Mouse (Mus musculus) CH12.LX (cell line): ENCODE results near the gene Aplf. TPM values are rescaled to one million over a fixed set of nuclear protein-coding genes. Genes with fewer than 3 reads are reported as not detected.

ENCODE experiments used
- DNase-seq: peaks from one replicate; pipeline ENCODE4 v3.0.0-alpha.2; 2013; ENCODE audit errors: extremely low read depth
- H3K27ac ChIP-seq: 2 replicates; pipeline ENCODE4 v1.5.1; 2012; ENCODE audit warnings: low read depth, mild to moderate bottlenecking, control low read depth, moderate library complexity; ENCODE audit not compliant: insufficient read depth
- H3K27me3 ChIP-seq: replicated peaks from 2 replicates; pipeline ENCODE3; 2012; ENCODE audit warnings: inconsistent platforms
- H3K36me3 ChIP-seq, 2 experiments: replicated peaks in 1 of 2; 2 replicates each; pipeline versions ENCODE3 to v1.6.1; 2012; ENCODE audit warnings: inconsistent platforms in 1 of 2, low read length in 1 of 2, mild to moderate bottlenecking in 1 of 2, mixed read lengths in 1 of 2, moderate library complexity in 1 of 2; ENCODE audit not compliant: control insufficient read depth in 1 of 2, insufficient read depth in 1 of 2
- H3K4me1 ChIP-seq, 2 experiments: 2 replicates each; pipeline ENCODE4 v1.6.1; 2012; ENCODE audit warnings: inconsistent platforms in 1 of 2, moderate library complexity in 1 of 2; ENCODE audit not compliant: insufficient read depth in 2 of 2, control insufficient read depth in 1 of 2
- H3K4me2 ChIP-seq: 2 replicates; pipeline ENCODE4 v1.6.1; 2012; ENCODE audit warnings: low read depth, mild to moderate bottlenecking, control low read depth; ENCODE audit not compliant: poor library complexity, insufficient read depth, severe bottlenecking
- H3K4me3 ChIP-seq, 3 experiments: fragments of 150-350 bp in 1 of 3; sonication (generic) in 1 of 3; replicated peaks in 1 of 3; 2 replicates each; pipeline versions ENCODE3 to v1.5.1; 2011 to 2012; ENCODE audit warnings: low read depth in 2 of 3, low read length in 2 of 3, mild to moderate bottlenecking in 2 of 3, moderate library complexity in 2 of 3, control low read depth in 1 of 3, improper control_type of control experiment in 1 of 3, inconsistent platforms in 1 of 3, mixed read lengths in 1 of 3; ENCODE audit not compliant: poor library complexity in 1 of 3
- H3K79me2 ChIP-seq: replicated peaks from 2 replicates; pipeline ENCODE4 v1.6.1; 2012; ENCODE audit warnings: mild to moderate bottlenecking, moderate library complexity; ENCODE audit not compliant: control insufficient read depth, poor library complexity, insufficient read depth, severe bottlenecking; ENCODE audit errors: extremely low read depth
- H3K9ac ChIP-seq: 2 replicates; pipeline ENCODE4 v1.6.1; 2012; ENCODE audit warnings: low read depth, mild to moderate bottlenecking, control low read depth, moderate library complexity; ENCODE audit not compliant: insufficient read depth
- H3K9me3 ChIP-seq: replicated peaks from 2 replicates; pipeline ENCODE3; 2012; ENCODE audit warnings: low read length, inconsistent platforms, mixed read lengths
- BHLHE40 ChIP-seq: IDR thresholded peaks from 2 replicates; pipeline ENCODE4 v1.6.1; 2011; ENCODE audit warnings: mild to moderate bottlenecking, low read depth, low read length, improper control_type of control experiment
- CHD1 ChIP-seq: IDR thresholded peaks from 2 replicates; pipeline ENCODE4 v1.6.1; 2012; ENCODE audit warnings: low read depth, low read length, improper control_type of control experiment, inconsistent platforms
- CHD2 ChIP-seq: IDR thresholded peaks from 2 replicates; pipeline ENCODE4 v1.6.1; 2011; ENCODE audit warnings: low read length, improper control_type of control experiment
- CTCF ChIP-seq, 2 experiments: IDR thresholded peaks in 1 of 2; conservative IDR thresholded peaks in 1 of 2; 2 replicates each; pipeline ENCODE4 v1.5.1; 2011 to 2012; ENCODE audit warnings: low read depth in 2 of 2, low read length in 2 of 2, improper control_type of control experiment in 1 of 2, inconsistent platforms in 1 of 2, mild to moderate bottlenecking in 1 of 2, moderate library complexity in 1 of 2
- E2F4 ChIP-seq: IDR thresholded peaks from 2 replicates; pipeline ENCODE4 v1.6.1; 2011; ENCODE audit warnings: low read depth, low read length, improper control_type of control experiment; ENCODE audit not compliant: insufficient replicate concordance
- ELF1 ChIP-seq: IDR thresholded peaks from 2 replicates; pipeline ENCODE4 v1.6.1; 2014; ENCODE audit warnings: low read depth, mild to moderate bottlenecking, inconsistent platforms, low read length, improper control_type of control experiment
- EP300 ChIP-seq: IDR thresholded peaks from 2 replicates; pipeline ENCODE4 v1.6.1; 2011; ENCODE audit warnings: low read length, improper control_type of control experiment
- ETS1 ChIP-seq: conservative IDR thresholded peaks from 2 replicates; pipeline ENCODE4 v1.6.1; 2012; ENCODE audit warnings: low read depth, mild to moderate bottlenecking, inconsistent platforms, low read length, improper control_type of control experiment, moderate library complexity
- HCFC1 ChIP-seq: IDR thresholded peaks from 2 replicates; pipeline ENCODE4 v1.6.1; 2012; ENCODE audit warnings: low read depth, mild to moderate bottlenecking, inconsistent platforms, low read length, improper control_type of control experiment
- IRF4 ChIP-seq: IDR thresholded peaks from 2 replicates; pipeline ENCODE4 v1.6.1; 2014; ENCODE audit warnings: low read depth, mild to moderate bottlenecking, inconsistent platforms, low read length, improper control_type of control experiment
- JUND ChIP-seq: conservative IDR thresholded peaks from 2 replicates; pipeline ENCODE4 v1.6.1; 2011; ENCODE audit warnings: low read depth, low read length, improper control_type of control experiment
- MAFK ChIP-seq: IDR thresholded peaks from 2 replicates; pipeline ENCODE4 v1.6.1; 2011; ENCODE audit warnings: low read length, improper control_type of control experiment; ENCODE audit not compliant: insufficient replicate concordance
- MAX ChIP-seq: IDR thresholded peaks from 2 replicates; pipeline ENCODE4 v1.6.1; 2011; ENCODE audit warnings: low read length, improper control_type of control experiment
- MEF2A ChIP-seq: IDR thresholded peaks from 2 replicates; pipeline ENCODE4 v1.6.1; 2014; ENCODE audit warnings: low read depth, mild to moderate bottlenecking, inconsistent platforms, low read length, improper control_type of control experiment, borderline replicate concordance
- MYC ChIP-seq: IDR thresholded peaks from 2 replicates; pipeline ENCODE4 v1.6.1; 2011; ENCODE audit warnings: low read depth, mild to moderate bottlenecking, improper control_type of control experiment, low read length
- NELFE ChIP-seq: IDR thresholded peaks from 2 replicates; pipeline ENCODE4 v1.6.1; 2011; ENCODE audit warnings: low read depth, low read length, improper control_type of control experiment
- PAX5 ChIP-seq: IDR thresholded peaks from 2 replicates; pipeline ENCODE4 v1.6.1; 2012; ENCODE audit warnings: low read length, inconsistent platforms, mixed read lengths
- RAD21 ChIP-seq: IDR thresholded peaks from 2 replicates; pipeline ENCODE4 v1.6.1; 2011; ENCODE audit warnings: low read depth, mild to moderate bottlenecking, low read length, improper control_type of control experiment, moderate library complexity
- RCOR1 ChIP-seq: conservative IDR thresholded peaks from 2 replicates; pipeline ENCODE4 v1.6.1; 2012; ENCODE audit warnings: low read depth, mild to moderate bottlenecking, inconsistent platforms, low read length, improper control_type of control experiment
- SIN3A ChIP-seq: IDR thresholded peaks from 2 replicates; pipeline ENCODE4 v1.6.1; 2012; ENCODE audit warnings: low read length, improper control_type of control experiment, inconsistent platforms
- SMC3 ChIP-seq: IDR thresholded peaks from 2 replicates; pipeline ENCODE4 v1.6.1; 2011; ENCODE audit warnings: low read depth, low read length, improper control_type of control experiment
- TCF12 ChIP-seq: IDR thresholded peaks from 2 replicates; pipeline ENCODE4 v1.6.1; 2014; ENCODE audit warnings: low read depth, mild to moderate bottlenecking, inconsistent platforms, low read length, improper control_type of control experiment
- UBTF ChIP-seq: IDR thresholded peaks from 2 replicates; pipeline ENCODE4 v1.6.1; 2012; ENCODE audit warnings: low read depth, mild to moderate bottlenecking, inconsistent platforms, low read length, improper control_type of control experiment, moderate library complexity
- USF2 ChIP-seq: conservative IDR thresholded peaks from 2 replicates; pipeline ENCODE4 v1.6.1; 2011; ENCODE audit warnings: low read depth, low read length, improper control_type of control experiment
- ZMIZ1 ChIP-seq: IDR thresholded peaks from 2 replicates; pipeline ENCODE4 v1.6.1; 2012; ENCODE audit warnings: low read depth, mild to moderate bottlenecking, inconsistent platforms, low read length, improper control_type of control experiment
- ZNF384 ChIP-seq: IDR thresholded peaks from 2 replicates; pipeline ENCODE4 v1.6.1; 2012; ENCODE audit warnings: low read depth, low read length, improper control_type of control experiment, inconsistent platforms
- dilution Hi-C: fragments of 300-500 bp; cut with MboI; formaldehyde crosslinking; loops from 2 replicates; pipeline ENCODE4 v1.14.3; 2020; ENCODE audit warnings: low sequenced_read_pairs; ENCODE audit not compliant: extremely low pct_unique_long_range_greater_than_20kb, extremely low pct_ligation_motif_present
- in situ Hi-C: fragments of 300-500 bp; cut with MboI; formaldehyde crosslinking; loops from 3 replicates; pipeline ENCODE4 v1.14.3; 2019; ENCODE audit warnings: low sequenced_read_pairs, low pct_ligation_motif_present, low pct_unique_long_range_greater_than_20kb, mixed read lengths
- polyA plus RNA-seq: library from polyadenylated mRNA; unstranded; fragments of >175 nt; gene quantifications from 2 replicates; pipeline ENCODE4 v1.2.1, GENCODE M21; 2012; ENCODE audit warnings: low read depth; ENCODE audit not compliant: insufficient read length
- total RNA-seq, 2 experiments: library from RNA; depleted of rRNA; stranded (reverse); fragments of 300-350 nt in 1 of 2; fragments of >200 nt in 1 of 2; gene quantifications; 2 replicates each; pipeline ENCODE4 v1.2.3; 2012 to 2014

Gene Aplf
- total and polyA plus RNA-seq, 3 experiments = 10.3 to 15.8 (median 11.1) TPM

DNA sequence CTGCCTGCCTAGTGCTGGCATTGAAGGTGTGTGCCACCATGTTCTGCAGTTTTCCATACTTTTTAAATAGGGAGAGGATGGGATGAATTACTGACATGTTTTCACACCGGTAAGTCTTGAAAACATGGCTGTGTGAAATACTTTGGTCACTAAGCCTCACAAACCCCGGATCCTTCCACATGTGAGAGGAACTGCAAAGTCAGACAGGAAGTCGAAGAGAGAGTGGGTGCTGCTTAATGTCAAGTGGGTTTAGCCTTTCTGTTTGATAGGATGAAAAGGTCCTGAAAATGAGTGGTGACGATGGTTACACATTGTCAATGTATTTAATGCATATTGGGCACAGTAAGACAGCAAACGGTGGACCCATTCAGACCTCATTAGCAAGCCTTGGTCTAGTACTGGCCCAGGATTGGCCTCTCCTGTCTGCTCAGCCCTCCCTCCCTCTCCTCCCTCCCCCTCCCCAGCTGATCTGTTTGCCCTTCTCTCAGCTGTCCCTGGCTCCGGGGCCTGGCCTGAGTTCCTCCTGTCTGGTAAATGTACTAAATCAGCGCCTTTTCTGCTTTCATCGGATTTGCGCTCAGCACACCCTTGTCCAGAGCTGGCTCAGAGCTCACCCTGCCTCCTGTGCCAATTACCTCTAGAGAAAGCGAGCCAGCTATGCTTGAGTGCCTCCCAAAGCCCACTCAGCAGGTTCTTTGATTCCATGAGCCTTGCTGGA is 74.7 kb downstream of the Aplf start:
- in situ Hi-C loops = no loop called here
- TF ChIP-seq CHD1 = no peak
- no peak for TF ChIP-seq CHD2
- TF ChIP-seq MAX = no peak
- no peak for TF ChIP-seq RAD21
- no peak for TF ChIP-seq EP300
- TF ChIP-seq NELFE = no peak
- TF ChIP-seq CTCF (conservative IDR thresholded peaks at IDR 0.05 in 1 of 2, IDR thresholded peaks at IDR 0.05 in 1 of 2; ENCODE audit: low read depth in 2 of 2, low read length in 2 of 2) = no peak
- no peak for TF ChIP-seq BHLHE40
- TF ChIP-seq ZMIZ1 = no peak
- no peak for TF ChIP-seq ETS1
- TF ChIP-seq UBTF = no peak
- TF ChIP-seq E2F4 = no peak
- TF ChIP-seq HCFC1 = no peak
- TF ChIP-seq SMC3 = no peak
- no peak for TF ChIP-seq SIN3A
- TF ChIP-seq RCOR1 = no peak
- TF ChIP-seq PAX5 = no peak
- no peak for TF ChIP-seq USF2
- TF ChIP-seq ELF1 = no peak
- TF ChIP-seq, all 38 proteins: peak for 0
- dilution Hi-C loops = no loop called here

GRCm38 (mm10) chr6:87594188-87594587 is 77.8 kb downstream of the Aplf start:
- peaks cover 3% of the 10 kb centered on the region for H3K27me3 ChIP-seq
- in situ Hi-C loops = no loop called here
- H3K4me2 ChIP-seq = no peak overlapping the region
- H3K4me1 ChIP-seq = peaks cover 4 to 27% of the 10 kb centered on the region in 2 experiments; a peak in 3 of 4 replicates
- H3K27ac ChIP-seq = no peak overlapping the region
- TF ChIP-seq BHLHE40 (peak; percentile 89), MAX (0 out of 2 replicates have a peak, but pooled peaks have one; percentile 17), IRF4 (no peak), MEF2A (peak; percentile 37; the same call in 1 of the 2 replicates), ELF1 (0 out of 2 replicates have a peak, but pooled peaks have one; percentile 13), ZNF384 (no peak), MYC (no peak), RCOR1 (0 out of 2 replicates have a peak, but pooled peaks have one; percentile 43), EP300 (peak; percentile 71), SMC3 (no peak), MAFK (peak; percentile 54; the same call in 1 of the 2 replicates), JUND (no peak), ETS1 (peak; percentile 81), TCF12 (peak; percentile 41; the same call in 1 of the 2 replicates)
- H3K9me3 ChIP-seq = no peaks in the 10 kb centered on the region
- H3K9ac ChIP-seq = no peak overlapping the region
- dilution Hi-C loops = no loop called here
- no peaks in the 10 kb centered on the region for H3K79me2 ChIP-seq
- H3K4me3 ChIP-seq = no peak overlapping the region
- no peaks in the 10 kb centered on the region for H3K36me3 ChIP-seq
- peak; percentile 69 for DNase-seq

More for the DNA sequence above, 74.7 kb downstream of the Aplf start:
- no peak overlapping the region for H3K27ac ChIP-seq
- H3K79me2 ChIP-seq = no peaks in the 10 kb centered on the region
- no peak overlapping the region for H3K4me3 ChIP-seq
- no peaks in the 10 kb centered on the region for H3K27me3 ChIP-seq
- peaks cover 4 to 27% of the 10 kb centered on the region in 2 experiments; a peak in 3 of 4 replicates for H3K4me1 ChIP-seq
- no peaks in the 10 kb centered on the region for H3K9me3 ChIP-seq
- no peak overlapping the region for H3K9ac ChIP-seq
- H3K4me2 ChIP-seq = no peak overlapping the region
- DNase-seq = no peak
- no peaks in the 10 kb centered on the region for H3K36me3 ChIP-seq
